Mouse (Mus musculus): ENCODE data around the gene Ago1. TPM values are rescaled to one million over a fixed set of nuclear protein-coding genes. Genes with fewer than 3 reads are reported as not detected.

Gene Ago1
- total and polyA plus RNA-seq, 3 experiments: 5.4 to 312 (median 15.4) TPM

- no peak for TF ChIP-seq ZMIZ1 (IDR thresholded peaks at IDR 0.05; ENCODE audit: low read depth, low read length)
- TF ChIP-seq BHLHE40 (IDR thresholded peaks at IDR 0.05; ENCODE audit: borderline replicate concordance, low read depth, low read length): no peak
- no peak for TF ChIP-seq MYB (IDR thresholded peaks at IDR 0.05; ENCODE audit: low read depth, low read length)
- no peak for TF ChIP-seq CHD1 (IDR thresholded peaks at IDR 0.05; ENCODE audit: low read depth, low read length)
- no peak for TF ChIP-seq POLR2AphosphoS2 (IDR thresholded peaks at IDR 0.05; ENCODE audit: low read length)
- TF ChIP-seq SMC3 (IDR thresholded peaks at IDR 0.05; ENCODE audit: low read depth, low read length): no peak
- no peak for TF ChIP-seq USF1 (IDR thresholded peaks at IDR 0.05; ENCODE audit: low read depth, low read length)
- TF ChIP-seq MXI1 (IDR thresholded peaks at IDR 0.05; ENCODE audit: low read depth, low read length): no peak
- no peak for TF ChIP-seq EP300 (IDR thresholded peaks at IDR 0.05; ENCODE audit: low read depth in 1 of 2, low read length in 2 of 2)
- TF ChIP-seq HCFC1 (IDR thresholded peaks at IDR 0.05; ENCODE audit: low read depth, low read length): no peak
- TF ChIP-seq KAT2A (conservative IDR thresholded peaks at IDR 0.05; ENCODE audit: low read depth, low read length): no peak
- TF ChIP-seq RCOR1 (IDR thresholded peaks at IDR 0.05; ENCODE audit: low read depth, low read length): no peak
- TF ChIP-seq MAZ (IDR thresholded peaks at IDR 0.05; ENCODE audit: low read depth, low read length): no peak
- no peaks in the 10 kb centered on the region; a peak in 1 of 4 replicates for H3K36me3 ChIP-seq (ENCODE audit: control insufficient read depth in 1 of 2, insufficient read depth in 2 of 2, low read length in 2 of 2)
Measured at GRCm38 (mm10) chr4:126434094-126434493, 34.3 kb downstream of the Ago1 start.

GRCm38 (mm10) chr4:126433175-126433574 is 35.2 kb downstream of the Ago1 start:
- H3K36me3 ChIP-seq (ENCODE audit: control insufficient read depth in 1 of 2, insufficient read depth in 2 of 2, low read length in 2 of 2): peaks cover 0 to 3% of the 10 kb centered on the region in 2 experiments; a peak in 2 of 4 replicates
- H3K79me2 ChIP-seq (ENCODE audit: control insufficient read depth, insufficient read depth, low read length, poor library complexity): peaks cover 7% of the 10 kb centered on the region
- H3K9me3 ChIP-seq (replicated peaks; ENCODE audit: insufficient read depth, low read length): no peaks in the 10 kb centered on the region
- H3K27me3 ChIP-seq (ENCODE audit: control insufficient read depth in 1 of 2, insufficient read depth in 2 of 2, low read length in 2 of 2): no peaks in the 10 kb centered on the region
- no peaks in the 10 kb centered on the region; a peak in 2 of 4 replicates for H3K4me1 ChIP-seq (ENCODE audit: control insufficient read depth in 1 of 2, insufficient read depth in 2 of 2, low read length in 2 of 2)
- no peak overlapping the region for H3K9ac ChIP-seq (ENCODE audit: control insufficient read depth, low read depth, low read length, poor library complexity, severe bottlenecking)
- TF ChIP-seq HCFC1 (IDR thresholded peaks at IDR 0.05; ENCODE audit: low read depth, low read length): no peak
- TF ChIP-seq RCOR1 (IDR thresholded peaks at IDR 0.05; ENCODE audit: low read depth, low read length): 0 out of 2 replicates have a peak, but pooled peaks have one; percentile 10
- no peak overlapping the region for H3K4me3 ChIP-seq (ENCODE audit: control insufficient read depth in 1 of 2, insufficient read depth in 1 of 2, low read depth in 2 of 2, low read length in 2 of 2)
- no peak overlapping the region for H3K27ac ChIP-seq (ENCODE audit: control insufficient read depth, low read depth, low read length)
- no peak for DNase-seq (ENCODE audit: low read depth, low spot score)

More at GRCm38 (mm10) chr4:126434094-126434493, 34.3 kb downstream of the Ago1 start:
- H3K9me3 ChIP-seq (replicated peaks; ENCODE audit: insufficient read depth, low read length): no peaks in the 10 kb centered on the region
- no peaks in the 10 kb centered on the region; a peak in 1 of 4 replicates for H3K4me1 ChIP-seq (ENCODE audit: control insufficient read depth in 1 of 2, insufficient read depth in 2 of 2, low read length in 2 of 2)
- H3K9ac ChIP-seq (ENCODE audit: control insufficient read depth, low read depth, low read length, poor library complexity, severe bottlenecking): no peak overlapping the region
- H3K27me3 ChIP-seq (ENCODE audit: control insufficient read depth in 1 of 2, insufficient read depth in 2 of 2, low read length in 2 of 2): no peaks in the 10 kb centered on the region
- H3K4me3 ChIP-seq (ENCODE audit: control insufficient read depth in 1 of 2, insufficient read depth in 1 of 2, low read depth in 2 of 2, low read length in 2 of 2): no peak overlapping the region
- peaks cover 2% of the 10 kb centered on the region for H3K79me2 ChIP-seq (ENCODE audit: control insufficient read depth, insufficient read depth, low read length, poor library complexity)
- DNase-seq (ENCODE audit: low read depth, low spot score): no peak
- H3K27ac ChIP-seq (ENCODE audit: control insufficient read depth, low read depth, low read length): no peak overlapping the region

- Histone ChIP-seq H3K36me3 (ENCODE audit: control insufficient read depth in 1 of 2, insufficient read depth in 2 of 2, low read length in 2 of 2) (peaks cover 0 to 10% of the 10 kb centered on the region in 2 experiments; a peak in 2 of 4 replicates), H3K9ac (ENCODE audit: control insufficient read depth, low read depth, low read length, poor library complexity, severe bottlenecking) (no peak overlapping the region), H3K4me1 (ENCODE audit: control insufficient read depth in 1 of 2, insufficient read depth in 2 of 2, low read length in 2 of 2) (peaks cover 5 to 6% of the 10 kb centered on the region in 2 experiments), H3K4me3 (ENCODE audit: control insufficient read depth in 1 of 2, insufficient read depth in 1 of 2, low read depth in 2 of 2, low read length in 2 of 2) (no peak overlapping the region), H3K79me2 (ENCODE audit: control insufficient read depth, insufficient read depth, low read length, poor library complexity) (peaks cover 14% of the 10 kb centered on the region), H3K27ac (ENCODE audit: control insufficient read depth, low read depth, low read length) (no peak overlapping the region), H3K27me3 (ENCODE audit: control insufficient read depth in 1 of 2, insufficient read depth in 2 of 2, low read length in 2 of 2) (no peaks in the 10 kb centered on the region), H3K9me3 (replicated peaks; ENCODE audit: insufficient read depth, low read length) (no peaks in the 10 kb centered on the region)
- DNase-seq (ENCODE audit: low read depth, low spot score): no peak
- TF ChIP-seq HCFC1 (IDR thresholded peaks at IDR 0.05; ENCODE audit: low read depth, low read length) (no peak), GABPA (IDR thresholded peaks at IDR 0.05; ENCODE audit: low read depth, low read length) (0 out of 2 replicates have a peak, but pooled peaks have one; percentile 12)
Measured at GRCm38 (mm10) chr4:126431746-126432145, 36.6 kb downstream of the Ago1 start.
